Mouse (Mus musculus) ES-E14 (cell line): ENCODE results near the gene Rfx1. TPM values are rescaled to one million over a fixed set of nuclear protein-coding genes. Genes with fewer than 3 reads are reported as not detected.

Experiments
- DNase-seq: peaks from one replicate; pipeline ENCODE4 v3.0.0-alpha.2; 2013; ENCODE audit warnings: low read depth, low spot score
- H3K27ac ChIP-seq: 2 replicates; pipeline ENCODE4 v1.5.1; 2012; ENCODE audit warnings: low read depth, mild to moderate bottlenecking, low read length, moderate library complexity, mixed read lengths; ENCODE audit not compliant: poor library complexity, insufficient read depth, severe bottlenecking
- H3K36me3 ChIP-seq: 2 replicates; pipeline ENCODE4 v1.6.1; 2012; ENCODE audit warnings: mild to moderate bottlenecking, low read length, moderate library complexity, mixed read lengths; ENCODE audit not compliant: control insufficient read depth, poor library complexity, insufficient read depth, severe bottlenecking
- H3K4me1 ChIP-seq, 2 experiments: fragments of 150-350 bp in 1 of 2; sonication (generic) in 1 of 2; 2 replicates each; pipeline ENCODE4 v1.6.1; 2012; ENCODE audit warnings: low read length in 2 of 2, mild to moderate bottlenecking in 1 of 2, mixed read lengths in 1 of 2; ENCODE audit not compliant: control insufficient read depth in 2 of 2, insufficient read depth in 2 of 2, poor library complexity in 1 of 2
- H3K4me3 ChIP-seq, 2 experiments: fragments of 150-350 bp in 1 of 2; sonication (generic) in 1 of 2; 2 replicates each; pipeline ENCODE4 v1.5.1; 2012; ENCODE audit warnings: low read length in 2 of 2, low read depth in 1 of 2, mild to moderate bottlenecking in 1 of 2, mixed read lengths in 1 of 2; ENCODE audit not compliant: insufficient read depth in 1 of 2, poor library complexity in 1 of 2, severe bottlenecking in 1 of 2
- H3K9ac ChIP-seq: 2 replicates; pipeline ENCODE4 v1.6.1; 2012; ENCODE audit warnings: low read depth, mild to moderate bottlenecking, low read length, mixed read lengths; ENCODE audit not compliant: poor library complexity, insufficient read depth, severe bottlenecking
- H3K9me3 ChIP-seq: fragments of 150-350 bp; sonication (generic); 2 replicates; pipeline ENCODE4 v1.6.1; 2012; ENCODE audit warnings: low read depth, mild to moderate bottlenecking, low read length; ENCODE audit not compliant: control insufficient read depth, insufficient read depth
- CHD2 ChIP-seq: IDR thresholded peaks from 2 replicates; pipeline ENCODE4 v1.6.1; 2014; ENCODE audit warnings: mild to moderate bottlenecking, low read depth, low read length, inconsistent platforms
- MAFK ChIP-seq: IDR thresholded peaks from 2 replicates; pipeline ENCODE4 v1.6.1; 2014; ENCODE audit warnings: mild to moderate bottlenecking, low read depth, low read length, inconsistent platforms; ENCODE audit not compliant: insufficient read depth
- ZNF384 ChIP-seq: IDR thresholded peaks from 2 replicates; pipeline ENCODE4 v1.6.1; 2012; ENCODE audit warnings: low read depth, low read length, inconsistent platforms
- in situ Hi-C, 2 experiments: fragments of 600-800 bp; cut with MboI; formaldehyde crosslinking; loops; one replicate each; pipeline ENCODE4 v1.15.1; 2025; ENCODE audit warnings: low sequenced_read_pairs in 2 of 2, inconsistent platforms in 1 of 2; ENCODE audit not compliant: unreplicated experiment in 2 of 2
- total RNA-seq: library from RNA; depleted of rRNA; stranded (reverse); fragments of 300-350 nt; gene quantifications from 2 replicates; pipeline ENCODE4 v1.2.3, GENCODE M21; 2012; rRNA removed

The Rfx1 gene
- total RNA-seq, 1 experiment, result 16.2 TPM

DNA sequence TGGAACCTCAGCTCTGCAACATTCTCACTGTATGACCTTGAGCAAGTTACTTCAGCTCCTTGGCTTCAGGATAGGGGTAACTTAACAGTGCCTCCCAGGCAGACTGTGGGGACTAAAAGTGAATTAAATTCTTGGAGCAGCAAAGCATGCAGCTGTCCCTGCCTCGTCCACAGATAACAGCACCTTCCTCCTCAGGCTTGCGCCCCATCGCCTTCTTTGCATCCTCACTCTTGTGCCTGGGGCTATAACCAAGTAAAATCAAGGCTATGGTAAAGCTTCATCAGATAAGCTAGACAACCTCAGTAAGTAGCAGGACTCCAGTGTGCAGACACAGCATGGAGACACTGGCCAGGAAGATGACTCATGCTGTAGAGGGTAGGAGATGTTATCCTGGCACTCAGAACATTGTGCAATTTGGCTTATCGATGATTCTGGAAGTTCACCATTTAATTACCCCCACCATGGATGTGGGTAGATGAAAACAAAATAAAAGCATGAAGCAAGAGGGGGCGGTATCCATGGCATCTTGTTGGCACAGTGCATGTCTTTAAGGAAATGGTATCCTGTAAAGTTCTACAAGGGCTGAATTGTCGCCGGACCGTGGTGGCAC, 78.1 kb downstream of the Rfx1 start:
- H3K27ac ChIP-seq, result no peak overlapping the region
- no peak overlapping the region for H3K9ac ChIP-seq
- no peaks in the 10 kb centered on the region for H3K9me3 ChIP-seq
- no peak overlapping the region for H3K4me3 ChIP-seq
- in situ Hi-C loops, result no loop called here
- no peak for TF ChIP-seq MAFK
- TF ChIP-seq CHD2, result no peak
- no peak for TF ChIP-seq ZNF384
- DNase-seq, result no peak
- peaks cover 3 to 7% of the 10 kb centered on the region in 2 experiments; a peak in 2 of 4 replicates for H3K4me1 ChIP-seq
- peaks cover 29% of the 10 kb centered on the region for H3K36me3 ChIP-seq

Other genes with a start within 250 kb of the Rfx1 start
- gene Adgrl1, start 166.7 kb upstream of the Rfx1 start, total RNA-seq, result 119 and 213 TPM in 2 replicates
- gene Gm10644, start 111.6 kb upstream of the Rfx1 start, total RNA-seq, result 1.8 and 3.1 TPM in 2 replicates
- 30.3 and 43.3 TPM in 2 replicates for gene Asf1b, start 111.3 kb upstream of the Rfx1 start, total RNA-seq
- gene Prkaca, start 93.8 kb upstream of the Rfx1 start, total RNA-seq, result 19.4 and 31.4 TPM in 2 replicates
- 125 and 191 TPM in 2 replicates for gene Samd1, start 69.2 kb upstream of the Rfx1 start, total RNA-seq
- gene 1700067K01Rik, start 65.3 kb upstream of the Rfx1 start, total RNA-seq, result 1.2 and 1.8 TPM in 2 replicates
- gene 2210011C24Rik, start 54.7 kb upstream of the Rfx1 start, total RNA-seq, result 4.6 and 9.1 TPM in 2 replicates
- gene Palm3, start 45.4 kb upstream of the Rfx1 start, total RNA-seq, result 25.5 and 29.0 TPM in 2 replicates
- 0.89 and 3.6 TPM in 2 replicates for gene Il27ra, start 24.2 kb upstream of the Rfx1 start, total RNA-seq
- 7.3 and 26.6 TPM in 2 replicates for gene Rln3, start 21.8 kb upstream of the Rfx1 start, total RNA-seq
- 1.5 and 1.7 TPM in 2 replicates for gene Gm10643, start 1.7 kb upstream of the Rfx1 start, total RNA-seq
- 53.5 and 62.0 TPM in 2 replicates for gene Dcaf15, start 37.9 kb downstream of the Rfx1 start, total RNA-seq
- gene Podnl1, start 59.2 kb downstream of the Rfx1 start, total RNA-seq, result 1.5 and 2.0 TPM in 2 replicates
- 17.7 and 18.9 TPM in 2 replicates for gene Cc2d1a, start 81.1 kb downstream of the Rfx1 start, total RNA-seq
- 4.9 TPM in 2 replicates for gene 4930432K21Rik, start 81.2 kb downstream of the Rfx1 start, total RNA-seq
- 7.0 and 9.9 TPM in 2 replicates for gene Nanos3, start 118.4 kb downstream of the Rfx1 start, total RNA-seq
- 22.1 and 24.6 TPM in 2 replicates for gene Zswim4, start 170.2 kb downstream of the Rfx1 start, total RNA-seq
- 148 and 181 TPM in 2 replicates for gene D8Ertd738e, start 182.9 kb downstream of the Rfx1 start, total RNA-seq
- gene Mri1, start 190.5 kb downstream of the Rfx1 start, total RNA-seq, result 32.7 and 55.6 TPM in 2 replicates
- 12.5 and 14.9 TPM in 2 replicates for gene Ccdc130, start 203.5 kb downstream of the Rfx1 start, total RNA-seq